Mouse (Mus musculus): Measurements from ENCODE around the gene Ptprd. TPM values are rescaled to one million over a fixed set of nuclear protein-coding genes. Genes with fewer than 3 reads are reported as not detected.
A peak's percentile ranks its signal among the peaks of the same experiment; 100 is the strongest.

Ptprd gene
- polyA plus RNA-seq, 1 experiment: 104 TPM

DNA sequence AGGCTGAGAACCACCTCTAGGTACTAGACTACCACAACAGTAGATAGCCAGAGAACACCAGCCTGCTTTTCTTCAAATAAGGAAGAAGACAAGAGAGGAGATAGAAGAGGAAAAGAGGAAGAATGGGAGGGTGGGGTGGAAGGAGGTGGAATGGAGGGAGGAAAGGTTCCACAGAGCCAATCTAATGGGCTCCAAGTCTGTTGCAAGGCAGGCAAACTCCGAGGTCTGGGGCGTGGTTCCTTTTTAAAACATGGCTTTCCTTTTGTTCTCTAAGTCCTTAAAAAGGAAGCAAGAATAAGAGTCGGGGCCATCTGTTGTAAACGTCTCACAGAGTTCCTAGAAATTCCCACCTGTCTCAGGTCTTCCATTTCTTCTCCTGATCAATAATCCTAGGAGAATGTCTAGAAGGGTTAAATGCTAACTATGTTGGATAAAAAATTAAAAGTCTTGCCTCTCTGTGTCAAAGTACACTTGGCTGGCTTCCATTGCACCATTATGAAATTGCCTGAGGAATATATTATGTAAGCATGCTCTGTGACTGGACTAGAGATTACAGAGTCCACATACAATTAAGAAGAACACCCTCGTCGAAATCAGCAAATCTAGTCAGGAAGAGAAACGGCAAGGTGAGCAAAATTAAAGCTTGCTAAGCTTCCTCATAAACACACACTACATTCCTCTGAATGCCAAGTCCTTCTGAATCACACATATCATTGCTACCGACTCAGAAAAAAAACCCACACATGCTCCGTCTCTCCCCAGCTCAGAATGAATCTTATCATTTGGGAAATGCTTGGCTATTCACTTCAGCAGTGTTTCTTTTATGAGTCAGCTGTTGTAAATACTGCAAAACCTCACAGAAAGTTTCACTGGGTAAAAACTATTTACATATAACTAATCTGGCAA is 1787.2 kb downstream of the Ptprd start:
- DNase-seq (ENCODE audit: extremely low spot score in 1 of 2, low spot score in 1 of 2): peak; percentile 35 to 68

DNA sequence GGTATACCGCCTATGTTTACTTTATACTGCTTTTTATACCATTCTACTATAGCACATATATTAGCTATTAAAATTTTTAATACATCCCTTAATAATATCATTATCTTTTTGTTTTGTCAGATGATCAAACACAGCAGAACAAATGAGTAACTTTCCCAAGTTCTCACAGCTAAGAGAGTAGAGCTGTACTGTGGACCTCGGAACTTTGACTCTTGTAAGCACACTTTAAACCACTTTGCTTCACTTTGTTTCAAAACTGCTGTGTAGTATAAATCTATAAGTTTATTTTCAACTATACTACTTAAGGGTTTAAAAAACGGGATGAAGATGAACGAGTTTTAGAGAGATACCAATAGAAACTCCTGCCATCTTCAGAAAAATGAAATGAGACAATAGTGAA is 1789.6 kb downstream of the Ptprd start:
- DNase-seq (ENCODE audit: extremely low spot score in 1 of 2, low spot score in 1 of 2): no peak

DNA sequence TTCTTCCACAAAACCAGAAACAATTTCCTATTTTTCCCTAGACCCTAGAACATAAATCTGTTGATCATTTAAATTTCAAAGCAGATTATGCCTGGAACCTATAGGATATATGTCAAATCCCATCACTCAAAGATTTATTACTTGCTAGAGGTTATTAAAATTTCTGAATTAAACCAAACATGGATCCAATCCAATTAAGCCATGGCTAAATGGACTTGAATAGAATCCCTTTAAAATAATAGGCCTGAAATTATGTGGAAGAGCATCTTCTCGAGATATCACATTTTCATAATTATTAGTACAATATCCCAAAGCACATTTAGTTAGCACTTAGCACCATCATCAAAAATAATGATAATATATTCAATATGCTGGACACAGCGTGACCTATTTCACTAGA is 1792.1 kb downstream of the Ptprd start:
- no peak for DNase-seq (ENCODE audit: extremely low spot score in 1 of 2, low spot score in 1 of 2)

DNA sequence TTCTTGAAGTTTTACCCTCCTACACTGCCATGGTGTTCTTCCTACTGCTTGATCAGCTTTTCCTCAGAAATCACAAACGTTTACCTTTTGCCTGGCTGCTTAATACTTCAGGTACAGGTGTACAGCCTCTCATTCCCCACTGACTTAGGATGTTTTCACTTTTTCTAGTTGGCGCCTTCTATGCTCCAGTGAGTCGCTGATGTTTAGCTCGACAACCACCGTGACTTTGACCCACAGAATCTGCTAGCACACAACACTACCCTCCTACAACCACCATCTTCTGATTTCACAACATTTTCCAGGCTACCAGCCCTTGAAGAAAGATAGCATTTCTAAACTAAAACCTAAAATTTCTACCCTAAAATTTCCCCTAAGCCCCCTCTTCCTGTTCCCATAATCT is 1794.1 kb downstream of the Ptprd start:
- no peak for DNase-seq (ENCODE audit: extremely low spot score in 1 of 2, low spot score in 1 of 2)

DNA sequence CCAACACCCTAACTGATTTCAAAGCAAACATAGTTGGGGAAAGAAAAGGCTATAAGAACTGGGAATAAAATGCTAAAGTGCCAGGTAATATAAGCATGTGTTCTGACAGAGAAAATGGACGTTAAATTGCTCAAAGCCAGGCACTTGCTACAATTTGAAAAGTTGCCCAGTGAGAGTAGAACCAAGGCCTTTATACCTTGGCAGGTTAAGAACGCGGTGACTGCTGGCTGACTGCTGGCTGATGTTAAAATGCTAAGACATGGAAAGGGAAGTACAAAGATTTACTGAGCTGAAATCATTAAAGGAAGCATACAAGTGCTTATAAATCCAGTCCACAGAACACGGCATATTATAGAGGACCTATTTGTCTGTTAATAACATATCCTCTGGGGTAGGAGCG is 1796.1 kb downstream of the Ptprd start:
- no peak for DNase-seq (ENCODE audit: extremely low spot score in 1 of 2, low spot score in 1 of 2)

DNA sequence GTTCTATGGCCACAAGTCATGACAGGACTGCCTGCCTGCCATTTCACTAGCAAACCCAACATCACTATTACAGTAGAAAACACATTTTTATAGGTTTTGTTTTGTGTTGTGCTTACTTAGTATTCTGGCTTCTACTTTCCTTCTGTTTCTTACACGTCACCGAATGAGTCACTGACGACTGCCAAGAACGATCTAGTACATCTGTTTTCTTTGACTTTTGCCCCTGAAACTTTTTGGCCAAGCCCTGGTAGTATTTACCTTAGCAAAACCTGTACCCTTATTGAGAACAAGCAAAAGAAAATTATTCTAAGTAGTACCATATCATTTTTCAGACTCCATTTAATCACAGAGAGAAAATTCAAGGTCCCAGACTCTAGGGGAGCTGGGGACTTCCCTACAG is 1797.2 kb downstream of the Ptprd start:
- DNase-seq (ENCODE audit: extremely low spot score in 1 of 2, low spot score in 1 of 2): no peak

DNA sequence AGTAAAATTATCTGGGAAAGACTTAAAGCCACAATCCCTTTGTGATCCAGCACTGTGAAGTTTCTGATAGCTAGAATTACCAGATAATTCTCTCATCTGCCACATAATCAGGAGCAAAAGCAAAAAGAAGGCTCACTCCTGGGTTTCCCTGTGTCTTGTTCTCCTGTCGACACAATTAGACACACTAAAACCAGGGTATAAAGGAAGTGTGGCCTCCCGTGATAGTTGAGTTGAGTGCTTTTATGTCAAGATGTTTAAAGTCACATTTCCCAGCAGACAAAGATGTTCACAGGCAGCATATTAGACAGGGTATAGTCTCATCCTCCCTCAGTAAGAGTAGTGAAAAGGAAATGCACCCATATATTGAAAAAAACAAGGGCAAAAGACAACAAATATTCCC is 1801.7 kb downstream of the Ptprd start:
- DNase-seq (ENCODE audit: extremely low spot score in 1 of 2, low spot score in 1 of 2): no peak

DNA sequence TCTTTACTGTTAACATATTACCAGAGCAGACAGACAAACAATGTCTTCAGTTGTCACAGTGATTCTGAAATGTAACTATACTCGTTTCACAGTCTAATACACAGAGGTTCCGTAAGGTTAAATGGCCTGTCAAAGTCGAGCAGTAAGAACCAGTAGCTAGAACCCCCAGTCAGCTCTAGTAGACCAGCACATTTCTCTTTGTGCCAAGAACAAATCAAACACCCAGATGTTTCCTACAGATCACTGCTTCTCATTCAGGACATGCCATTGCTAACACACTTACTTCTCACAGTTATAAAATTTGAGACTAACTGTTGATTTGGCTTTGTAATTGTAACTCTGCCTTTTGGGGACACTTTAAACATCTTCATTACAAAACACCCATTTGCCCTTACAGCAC is 1802.6 kb downstream of the Ptprd start:
- DNase-seq (ENCODE audit: extremely low spot score in 1 of 2, low spot score in 1 of 2): no peak

DNA sequence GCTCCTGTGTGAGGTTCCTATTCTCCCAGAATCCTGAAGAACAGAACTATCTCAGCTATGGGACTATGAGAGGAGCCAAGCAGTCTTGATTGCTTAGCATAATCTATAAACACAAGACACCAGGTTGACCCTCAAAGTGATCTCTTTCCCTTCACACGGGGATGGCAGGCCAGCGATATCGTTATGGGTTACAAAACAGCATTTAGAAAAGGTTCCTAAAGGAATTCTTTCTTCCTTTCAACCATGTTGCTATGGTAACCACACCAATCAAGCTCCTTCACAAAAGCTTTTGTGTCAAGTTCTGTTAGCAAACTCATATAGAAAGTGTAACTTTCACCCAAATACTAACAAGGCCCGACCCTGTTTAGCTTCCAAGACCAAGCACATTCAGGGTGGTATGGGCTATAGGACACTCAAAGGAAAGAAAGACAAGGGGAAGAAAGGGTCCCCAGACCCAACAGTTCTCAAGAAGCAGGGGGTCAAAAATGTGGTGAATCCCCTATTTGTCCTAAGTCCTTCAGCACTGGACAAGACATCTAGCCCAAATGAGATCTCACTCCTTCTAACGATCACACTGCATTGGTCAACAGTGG is 1805.8 kb downstream of the Ptprd start:
- DNase-seq (ENCODE audit: extremely low spot score in 1 of 2, low spot score in 1 of 2): no peak

DNA sequence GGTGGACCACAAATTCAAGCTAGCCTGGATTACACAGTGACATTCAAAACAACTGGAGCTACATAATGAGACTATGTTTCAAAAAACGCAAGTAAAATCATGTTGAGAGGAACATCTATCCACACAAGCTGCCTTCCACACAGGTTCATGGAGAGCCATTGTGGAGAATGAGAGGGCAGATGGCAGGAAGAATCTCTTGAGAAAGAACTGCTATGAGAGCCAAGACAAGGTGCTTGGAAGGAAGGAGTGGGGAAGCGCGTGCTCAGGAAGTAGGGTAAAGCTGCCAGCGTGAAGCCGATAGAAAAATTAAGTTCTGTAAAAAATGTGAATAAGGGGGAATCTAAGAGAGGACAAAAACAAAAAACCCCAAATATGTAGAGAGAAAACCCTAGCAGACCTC is 1808.5 kb downstream of the Ptprd start:
- DNase-seq (ENCODE audit: extremely low spot score in 1 of 2, low spot score in 1 of 2): no peak

DNA sequence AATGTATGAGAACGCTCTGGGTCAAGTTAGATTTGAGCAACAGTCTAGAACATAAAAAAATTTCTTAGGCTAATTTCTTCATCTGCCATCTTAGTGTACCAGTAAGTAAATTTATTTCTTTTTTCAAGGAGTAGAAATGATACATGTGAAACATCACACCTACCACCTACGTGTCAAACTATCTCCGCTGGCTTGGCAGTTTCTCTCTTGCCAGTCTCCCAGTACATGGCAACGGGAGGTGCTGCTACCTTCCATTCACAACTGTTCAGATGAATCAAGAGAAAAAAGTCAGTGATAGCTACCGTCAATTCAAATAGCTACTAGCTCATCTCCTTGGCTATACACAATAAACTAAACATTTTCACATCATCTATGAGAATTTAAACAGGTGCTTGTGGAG is 1823.9 kb downstream of the Ptprd start:
- DNase-seq (ENCODE audit: extremely low spot score in 1 of 2, low spot score in 1 of 2): peak in 1 of 2 experiments; percentile 38

DNA sequence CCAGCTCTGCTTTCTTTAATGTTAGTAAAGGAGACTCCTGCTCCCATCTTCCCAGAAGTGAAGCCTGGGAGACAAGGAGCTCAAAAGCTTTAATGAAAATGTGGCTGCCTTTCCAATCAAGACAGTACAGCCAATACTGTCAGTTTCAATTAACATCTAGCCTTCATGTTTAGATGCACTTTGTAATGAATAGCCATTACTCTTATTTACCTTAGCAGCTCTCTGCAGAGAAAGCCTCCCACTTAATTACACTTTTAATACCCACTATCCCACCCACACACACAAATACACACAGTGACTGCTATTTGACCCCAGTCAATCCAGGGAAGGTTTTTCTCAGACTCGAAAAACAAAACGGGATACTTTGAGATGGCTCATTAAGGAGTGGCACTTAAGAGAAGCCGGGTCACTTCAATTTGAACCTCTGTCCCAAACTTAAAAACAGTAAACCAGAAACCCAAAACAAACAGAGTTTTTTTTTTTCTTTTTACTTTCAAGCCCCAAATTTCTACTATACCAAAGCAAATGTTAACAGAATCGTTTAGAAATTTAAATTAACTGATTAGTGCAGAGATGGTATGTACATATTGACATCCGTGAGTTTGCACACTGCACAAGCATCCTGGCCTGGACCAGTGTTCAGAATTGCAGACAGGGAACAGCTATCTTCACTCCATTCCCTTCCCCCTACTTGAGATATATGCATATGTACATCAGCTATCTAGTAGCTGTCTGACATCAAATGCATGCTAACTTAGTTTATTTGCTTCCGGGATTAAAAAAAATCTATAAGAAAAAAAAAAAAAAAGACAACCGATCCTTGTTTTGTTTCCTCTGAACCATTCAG is 1824.6 kb downstream of the Ptprd start:
- no peak for DNase-seq (ENCODE audit: extremely low spot score in 1 of 2, low spot score in 1 of 2)

DNA sequence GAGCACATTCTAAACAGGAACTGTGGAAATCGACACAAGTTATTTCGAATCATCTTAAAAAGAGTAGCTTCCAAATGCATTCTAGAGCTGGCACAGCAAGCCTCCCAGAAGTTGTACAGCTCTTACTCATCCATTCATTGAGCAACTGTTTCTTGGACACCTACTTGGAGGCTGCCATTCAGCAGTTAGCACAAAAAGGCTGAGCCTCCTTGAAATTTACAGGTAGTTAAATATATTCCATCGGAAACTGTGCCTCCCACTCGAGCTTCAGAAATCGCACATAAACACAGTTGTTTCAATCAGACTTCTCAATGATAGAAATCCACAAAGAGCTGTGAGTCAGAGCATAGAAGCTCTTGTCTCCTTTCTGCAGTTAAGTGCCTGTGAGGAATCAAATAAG is 1825.9 kb downstream of the Ptprd start:
- DNase-seq (ENCODE audit: extremely low spot score in 1 of 2, low spot score in 1 of 2): peak; percentile 44 to 75

DNA sequence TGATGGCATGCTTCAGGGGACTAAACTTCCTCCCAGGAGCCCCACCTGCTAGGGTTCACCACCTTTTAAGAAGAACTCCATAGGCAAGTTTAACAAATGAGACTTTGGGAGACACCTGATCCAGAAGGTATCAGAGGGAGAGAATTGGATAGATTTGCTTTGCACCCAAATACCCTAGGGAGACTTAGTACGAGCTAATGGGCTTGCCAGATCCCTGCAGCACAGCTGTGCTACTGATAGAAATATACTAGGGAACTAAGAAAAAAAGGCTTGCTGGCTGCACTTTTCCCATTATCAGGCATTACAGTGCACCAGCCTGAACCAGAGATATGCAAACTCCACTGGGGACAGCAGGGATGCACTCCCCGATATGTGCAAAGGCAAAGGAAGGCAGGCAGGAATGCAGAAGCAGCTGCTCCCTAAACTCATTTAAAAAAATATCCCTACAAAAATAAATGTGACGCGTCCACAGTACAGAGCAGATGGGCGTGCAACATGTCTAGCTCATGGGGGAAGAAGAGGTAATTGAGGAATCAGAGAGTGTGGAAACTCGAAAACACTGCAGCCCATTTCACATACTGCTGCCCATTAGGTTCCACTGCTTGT is 1831.3 kb downstream of the Ptprd start:
- DNase-seq (ENCODE audit: extremely low spot score in 1 of 2, low spot score in 1 of 2): peak; percentile 47 to 71

DNA sequence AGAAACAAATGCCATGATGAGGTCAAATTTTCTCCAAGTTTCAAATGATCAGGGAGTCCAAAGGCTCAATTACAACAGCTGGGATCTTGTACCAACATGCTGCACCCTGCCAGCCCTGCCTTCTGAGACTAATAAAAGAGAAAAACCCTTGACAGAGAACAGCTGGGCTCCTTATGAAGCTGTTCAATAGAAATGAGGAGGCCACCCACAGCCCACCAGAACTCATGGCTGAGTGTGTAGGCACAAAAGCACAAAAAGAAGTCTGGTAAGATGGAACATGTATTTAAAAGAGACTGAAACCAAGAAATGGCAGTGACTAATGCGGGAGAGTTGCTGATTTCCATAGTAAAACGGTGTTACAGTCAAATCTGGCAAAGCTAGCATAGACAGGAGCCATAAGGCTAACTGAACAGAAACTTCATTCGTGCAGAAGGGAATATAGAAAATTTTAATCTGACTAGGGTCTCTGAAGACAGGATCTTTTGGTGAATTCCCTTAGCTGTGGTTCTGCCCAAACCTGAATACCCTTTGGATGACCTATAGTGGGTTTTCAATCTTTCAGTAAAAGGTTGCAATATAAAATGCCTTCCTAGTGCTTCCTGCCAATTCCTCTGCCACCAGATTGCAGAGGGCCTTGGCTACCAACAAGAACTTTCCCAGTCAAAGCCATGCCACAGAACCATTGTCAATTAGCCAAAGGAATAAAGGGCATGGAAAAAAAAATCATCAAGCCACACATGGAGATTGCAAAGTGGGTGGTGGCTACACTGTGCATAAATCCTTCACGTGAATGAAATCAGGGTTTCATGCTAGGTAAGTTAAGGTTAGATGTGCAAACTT is 1841.5 kb downstream of the Ptprd start:
- peak; percentile 50 to 60 for DNase-seq (ENCODE audit: extremely low spot score in 1 of 2, low spot score in 1 of 2)

DNA sequence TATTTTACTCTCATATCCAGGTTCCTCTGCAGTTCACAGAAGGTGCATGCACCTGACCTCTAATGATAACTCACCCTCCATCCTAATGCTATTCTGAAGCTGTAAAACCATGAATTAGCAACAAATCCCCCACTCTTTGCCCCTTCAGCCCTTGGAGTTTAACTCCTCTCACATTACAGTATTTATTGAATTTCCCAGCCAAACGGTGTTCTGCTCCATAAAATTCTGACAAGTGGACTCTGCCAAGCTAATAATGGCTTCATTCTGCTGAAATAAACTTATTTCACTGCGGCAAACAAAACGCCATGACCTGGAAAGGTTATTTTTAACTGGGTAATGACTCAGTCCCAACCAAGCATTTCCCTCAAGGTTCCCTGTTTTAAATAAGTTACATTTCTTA is 1842.7 kb downstream of the Ptprd start:
- DNase-seq (ENCODE audit: extremely low spot score in 1 of 2, low spot score in 1 of 2): no peak

DNA sequence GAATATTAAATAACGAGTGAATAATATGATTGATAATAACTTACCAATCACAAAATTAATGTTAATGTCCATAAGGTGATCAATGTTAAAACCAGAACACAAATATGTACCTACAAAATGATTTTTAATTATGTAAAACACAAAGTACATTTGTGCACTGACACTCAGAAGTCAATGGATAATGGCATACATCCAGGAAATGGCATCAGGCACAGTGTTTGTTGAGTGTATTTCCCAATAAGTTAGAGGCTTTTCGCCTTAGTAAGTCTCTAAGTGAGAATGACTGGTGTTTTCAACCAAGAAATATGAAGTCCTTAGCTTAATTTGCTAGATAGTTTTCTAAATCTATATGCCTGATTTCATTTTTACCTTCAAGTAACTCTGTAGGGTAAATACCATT is 1843.5 kb downstream of the Ptprd start:
- DNase-seq (ENCODE audit: extremely low spot score in 1 of 2, low spot score in 1 of 2): no peak

DNA sequence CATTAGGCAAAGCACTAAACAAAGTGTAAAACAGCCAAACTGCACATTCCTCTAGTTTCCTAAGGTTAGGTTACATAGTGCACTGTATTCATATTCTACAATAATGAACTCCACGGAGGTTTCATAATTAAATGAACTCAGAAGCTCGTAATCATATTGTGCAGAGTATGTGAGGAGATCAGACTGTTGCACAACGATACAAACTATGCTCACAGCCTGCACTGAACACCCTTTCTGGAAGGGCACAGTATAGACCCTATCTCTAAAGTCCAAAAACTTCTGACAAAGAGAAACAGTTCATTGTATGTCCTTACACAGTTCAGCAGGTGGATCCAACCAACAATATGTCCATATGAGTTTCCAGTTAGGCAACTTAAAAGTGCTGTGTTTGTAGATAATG is 1844.5 kb downstream of the Ptprd start:
- DNase-seq (ENCODE audit: extremely low spot score in 1 of 2, low spot score in 1 of 2): no peak

DNA sequence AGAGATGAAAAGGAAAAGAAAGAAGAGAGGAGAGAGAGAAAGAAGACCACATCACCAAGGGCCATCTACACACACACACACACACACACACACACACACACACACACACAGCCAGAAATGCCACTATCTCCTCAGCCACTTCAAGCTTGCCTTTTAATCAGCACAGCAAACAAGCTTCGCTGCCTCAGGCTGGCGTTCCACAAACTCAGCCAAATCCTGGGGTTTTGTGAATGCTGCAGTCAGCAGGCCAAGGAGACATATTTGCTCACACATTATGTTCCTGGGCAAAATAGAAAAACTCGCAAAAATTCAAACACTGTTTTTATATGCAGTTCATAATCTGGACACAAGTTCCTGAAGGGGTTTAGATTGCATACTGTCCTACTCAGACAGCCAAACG is 1845.9 kb downstream of the Ptprd start:
- no peak for DNase-seq (ENCODE audit: extremely low spot score in 1 of 2, low spot score in 1 of 2)

DNA sequence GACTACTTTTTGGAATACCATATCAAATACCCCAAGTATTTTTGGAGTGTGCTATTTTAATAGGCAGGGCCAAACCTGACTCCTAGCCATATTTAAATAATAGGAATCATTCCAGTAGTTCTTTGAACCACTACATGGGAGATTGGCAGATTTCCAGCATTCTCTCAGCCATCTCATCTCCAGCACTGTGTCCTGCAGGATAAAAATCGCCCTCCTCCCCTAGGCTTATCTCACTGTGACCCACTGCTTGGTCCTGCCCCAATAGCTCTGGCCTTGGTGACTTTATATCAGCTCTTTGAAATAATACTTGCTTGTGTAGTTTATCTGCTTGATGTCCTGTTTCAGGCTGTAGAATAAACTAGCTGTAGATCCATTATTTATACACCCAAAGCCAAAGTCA is 1850.2 kb downstream of the Ptprd start:
- no peak for DNase-seq (ENCODE audit: extremely low spot score in 1 of 2, low spot score in 1 of 2)

All from frontal cortex, adult 2 months (tissue).